Mouse (Mus musculus): ENCODE measurements at regions not wholly inside any gene's neighbourhood (a gene's known extent, or its start where the extent isn't known, plus 50 kb on each side); places are given as distances from the start of the nearest gene placed in this dataset.

- Histone ChIP-seq H3K79me2 (replicated peaks; ENCODE audit: control insufficient read depth, extremely low read depth, insufficient read depth, poor library complexity, severe bottlenecking) (no peaks in the 10 kb centered on the region), H3K9me3 (replicated peaks; ENCODE audit: low read length) (no peaks in the 10 kb centered on the region), H3K27me3 (replicated peaks) (peaks cover 19% of the 10 kb centered on the region), H3K4me1 (ENCODE audit: control insufficient read depth in 1 of 2, insufficient read depth in 2 of 2) (peaks cover 13 to 22% of the 10 kb centered on the region in 2 experiments), H3K9ac (ENCODE audit: insufficient read depth, low read depth) (no peak overlapping the region), H3K4me3 (replicated peaks in 1 of 3; ENCODE audit: low read depth in 2 of 3, low read length in 2 of 3, poor library complexity in 1 of 3) (no peak overlapping the region), H3K36me3 (replicated peaks in 1 of 2; ENCODE audit: control insufficient read depth in 1 of 2, insufficient read depth in 1 of 2, low read length in 1 of 2) (no peaks in the 10 kb centered on the region), H3K4me2 (ENCODE audit: insufficient read depth, low read depth, poor library complexity, severe bottlenecking) (no peak overlapping the region), H3K27ac (ENCODE audit: insufficient read depth, low read depth) (no peak overlapping the region)
- TF ChIP-seq UBTF (IDR thresholded peaks at IDR 0.05; ENCODE audit: low read depth, low read length) (no peak), CHD1 (IDR thresholded peaks at IDR 0.05; ENCODE audit: low read depth, low read length) (no peak), SMC3 (IDR thresholded peaks at IDR 0.05; ENCODE audit: low read depth, low read length) (no peak), POLR2AphosphoS2 (IDR thresholded peaks at IDR 0.05; ENCODE audit: low read depth, low read length) (no peak), ELF1 (IDR thresholded peaks at IDR 0.05; ENCODE audit: low read depth, low read length) (no peak), TCF12 (IDR thresholded peaks at IDR 0.05; ENCODE audit: low read depth, low read length) (no peak), MAFK (IDR thresholded peaks at IDR 0.05; ENCODE audit: insufficient replicate concordance, low read length) (no peak), CHD2 (IDR thresholded peaks at IDR 0.05; ENCODE audit: low read length) (no peak)
- no peak for DNase-seq (ENCODE audit: extremely low read depth)
- dilution Hi-C loops (cut with MboI; ENCODE audit: extremely low pct_ligation_motif_present, extremely low pct_unique_long_range_greater_than_20kb, low sequenced_read_pairs) (no loop called here), in situ Hi-C loops (cut with MboI; ENCODE audit: low pct_ligation_motif_present, low pct_unique_long_range_greater_than_20kb, low sequenced_read_pairs) (loop anchor here (5.0 to 10.0 kb wide), 2 partner anchors 65 to 158 kb away; no protein-coding TSS in a partner anchor)
Measured at GRCm38 (mm10) chr4:131432591-131433177, 405.4 kb downstream of the Ptpru start.

DNA sequence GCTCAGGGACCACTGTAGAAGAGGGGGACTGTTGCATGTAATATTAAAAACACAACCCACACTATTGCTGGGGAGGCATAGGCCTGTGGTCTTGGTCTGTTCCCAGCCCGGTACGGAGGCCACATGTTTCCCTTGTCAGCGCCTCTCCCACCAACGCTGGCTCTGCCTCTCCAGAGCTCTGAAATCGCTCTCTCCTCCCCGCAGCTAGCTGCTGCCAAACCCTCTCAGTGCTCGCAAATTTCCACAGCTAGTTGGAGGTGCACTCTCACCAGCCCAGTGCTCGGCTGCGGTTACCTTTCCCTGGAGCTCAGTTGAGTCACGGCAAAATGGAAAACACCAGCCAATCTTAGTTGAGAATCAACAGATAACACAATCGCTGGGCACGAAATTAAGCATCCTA, 402.9 kb downstream of the Ptpru start:
- in situ Hi-C loops (cut with MboI; ENCODE audit: low pct_ligation_motif_present, low pct_unique_long_range_greater_than_20kb, low sequenced_read_pairs) (loop anchor here (10.0 kb wide), 1 partner anchor 160 kb away; no protein-coding TSS in a partner anchor), dilution Hi-C loops (cut with MboI; ENCODE audit: extremely low pct_ligation_motif_present, extremely low pct_unique_long_range_greater_than_20kb, low sequenced_read_pairs) (no loop called here)
- no peak for DNase-seq (ENCODE audit: extremely low read depth)

DNA sequence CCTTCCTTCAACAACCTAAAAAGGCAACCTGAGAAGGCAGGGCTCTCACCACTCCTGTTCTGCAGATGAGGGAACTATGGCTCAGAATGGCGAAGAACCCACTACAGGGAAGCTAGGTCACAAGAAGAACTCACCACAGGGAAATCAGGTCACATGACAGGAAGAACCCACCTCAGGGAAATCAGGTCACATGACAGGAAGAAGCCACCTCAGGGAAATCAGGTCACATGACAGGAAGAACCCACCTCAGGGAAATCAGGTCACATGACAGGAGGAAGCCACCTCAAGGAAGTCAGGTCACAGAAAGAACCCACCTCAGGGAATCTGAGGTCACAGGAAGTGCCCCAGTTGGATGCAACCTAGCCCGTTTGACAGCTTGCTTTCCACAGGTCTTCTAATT, 399.7 kb downstream of the Ptpru start:
- in situ Hi-C loops (cut with MboI; ENCODE audit: low pct_ligation_motif_present, low pct_unique_long_range_greater_than_20kb, low sequenced_read_pairs) = loop anchor here (10.0 kb wide), 1 partner anchor 164 kb away; no protein-coding TSS in a partner anchor
- dilution Hi-C loops (cut with MboI; ENCODE audit: extremely low pct_ligation_motif_present, extremely low pct_unique_long_range_greater_than_20kb, low sequenced_read_pairs) = no loop called here
- Histone ChIP-seq H3K4me3 (replicated peaks in 1 of 3; ENCODE audit: low read depth in 2 of 3, low read length in 2 of 3, poor library complexity in 1 of 3) (no peak overlapping the region), H3K9ac (ENCODE audit: insufficient read depth, low read depth) (no peak overlapping the region), H3K27me3 (replicated peaks) (peaks cover 12% of the 10 kb centered on the region), H3K9me3 (replicated peaks; ENCODE audit: low read length) (no peaks in the 10 kb centered on the region), H3K79me2 (replicated peaks; ENCODE audit: control insufficient read depth, extremely low read depth, insufficient read depth, poor library complexity, severe bottlenecking) (no peaks in the 10 kb centered on the region), H3K27ac (ENCODE audit: insufficient read depth, low read depth) (no peak overlapping the region), H3K4me1 (ENCODE audit: control insufficient read depth in 1 of 2, insufficient read depth in 2 of 2) (peaks cover 6 to 33% of the 10 kb centered on the region in 2 experiments), H3K36me3 (replicated peaks in 1 of 2; ENCODE audit: control insufficient read depth in 1 of 2, insufficient read depth in 1 of 2, low read length in 1 of 2) (no peaks in the 10 kb centered on the region), H3K4me2 (ENCODE audit: insufficient read depth, low read depth, poor library complexity, severe bottlenecking) (no peak overlapping the region)
- peak; percentile 65 for DNase-seq (ENCODE audit: extremely low read depth)
- TF ChIP-seq MAZ (IDR thresholded peaks at IDR 0.05; ENCODE audit: low read depth, low read length) = no peak
- TF ChIP-seq NELFE (IDR thresholded peaks at IDR 0.05; ENCODE audit: low read depth, low read length) = no peak
- TF ChIP-seq MYC (IDR thresholded peaks at IDR 0.05; ENCODE audit: low read depth, low read length) = no peak
- peak; percentile 79 for TF ChIP-seq BHLHE40 (IDR thresholded peaks at IDR 0.05; ENCODE audit: low read depth, low read length)
- peak; percentile 83 for TF ChIP-seq USF1 (IDR thresholded peaks at IDR 0.05; ENCODE audit: low read depth, low read length)
- no peak for TF ChIP-seq SMC3 (IDR thresholded peaks at IDR 0.05; ENCODE audit: low read depth, low read length)
- peak; percentile 69 for TF ChIP-seq MAX (IDR thresholded peaks at IDR 0.05; ENCODE audit: low read length)
- TF ChIP-seq RAD21 (IDR thresholded peaks at IDR 0.05; ENCODE audit: low read depth, low read length) = no peak
- TF ChIP-seq JUND (conservative IDR thresholded peaks at IDR 0.05; ENCODE audit: low read depth, low read length) = no peak
- TF ChIP-seq POLR2AphosphoS2 (IDR thresholded peaks at IDR 0.05; ENCODE audit: low read depth, low read length) = no peak
- peak; percentile 46 for TF ChIP-seq HCFC1 (IDR thresholded peaks at IDR 0.05; ENCODE audit: low read depth, low read length)
- no peak for TF ChIP-seq CHD2 (IDR thresholded peaks at IDR 0.05; ENCODE audit: low read length)
- TF ChIP-seq USF2 (conservative IDR thresholded peaks at IDR 0.05; ENCODE audit: low read depth, low read length) = peak; percentile 95
- TF ChIP-seq ELF1 (IDR thresholded peaks at IDR 0.05; ENCODE audit: low read depth, low read length) = peak; percentile 75

More for the DNA sequence above, 402.9 kb downstream of the Ptpru start:
- no peak overlapping the region for H3K4me2 ChIP-seq (ENCODE audit: insufficient read depth, low read depth, poor library complexity, severe bottlenecking)
- H3K4me3 ChIP-seq (replicated peaks in 1 of 3; ENCODE audit: low read depth in 2 of 3, low read length in 2 of 3, poor library complexity in 1 of 3) = no peak overlapping the region
- H3K9me3 ChIP-seq (replicated peaks; ENCODE audit: low read length) = no peaks in the 10 kb centered on the region
- TF ChIP-seq SIN3A (IDR thresholded peaks at IDR 0.05; ENCODE audit: low read length) (no peak), MYC (IDR thresholded peaks at IDR 0.05; ENCODE audit: low read depth, low read length) (no peak), CHD1 (IDR thresholded peaks at IDR 0.05; ENCODE audit: low read depth, low read length) (no peak), MAZ (IDR thresholded peaks at IDR 0.05; ENCODE audit: low read depth, low read length) (no peak), JUND (conservative IDR thresholded peaks at IDR 0.05; ENCODE audit: low read depth, low read length) (no peak), JUN (IDR thresholded peaks at IDR 0.05; ENCODE audit: insufficient read depth, low read depth, low read length) (no peak), MAX (IDR thresholded peaks at IDR 0.05; ENCODE audit: low read length) (no peak), MEF2A (IDR thresholded peaks at IDR 0.05; ENCODE audit: borderline replicate concordance, low read depth, low read length) (no peak), GABPA (IDR thresholded peaks at IDR 0.05; ENCODE audit: insufficient replicate concordance, low read depth, low read length) (no peak), USF1 (IDR thresholded peaks at IDR 0.05; ENCODE audit: low read depth, low read length) (no peak), IRF4 (IDR thresholded peaks at IDR 0.05; ENCODE audit: low read depth, low read length) (no peak), SMC3 (IDR thresholded peaks at IDR 0.05; ENCODE audit: low read depth, low read length) (no peak), EP300 (IDR thresholded peaks at IDR 0.05; ENCODE audit: low read length) (no peak), BHLHE40 (IDR thresholded peaks at IDR 0.05; ENCODE audit: low read depth, low read length) (no peak)
- H3K27ac ChIP-seq (ENCODE audit: insufficient read depth, low read depth) = no peak overlapping the region
- H3K36me3 ChIP-seq (replicated peaks in 1 of 2; ENCODE audit: control insufficient read depth in 1 of 2, insufficient read depth in 1 of 2, low read length in 1 of 2) = no peaks in the 10 kb centered on the region
- no peaks in the 10 kb centered on the region for H3K79me2 ChIP-seq (replicated peaks; ENCODE audit: control insufficient read depth, extremely low read depth, insufficient read depth, poor library complexity, severe bottlenecking)
- H3K9ac ChIP-seq (ENCODE audit: insufficient read depth, low read depth) = no peak overlapping the region
- peaks cover 12 to 37% of the 10 kb centered on the region in 2 experiments for H3K4me1 ChIP-seq (ENCODE audit: control insufficient read depth in 1 of 2, insufficient read depth in 2 of 2)
- peaks cover 19% of the 10 kb centered on the region for H3K27me3 ChIP-seq (replicated peaks)

All from CH12.LX (cell line).